Mouse (Mus musculus): ENCODE data around the gene Jade2.

The Jade2 gene

DNA sequence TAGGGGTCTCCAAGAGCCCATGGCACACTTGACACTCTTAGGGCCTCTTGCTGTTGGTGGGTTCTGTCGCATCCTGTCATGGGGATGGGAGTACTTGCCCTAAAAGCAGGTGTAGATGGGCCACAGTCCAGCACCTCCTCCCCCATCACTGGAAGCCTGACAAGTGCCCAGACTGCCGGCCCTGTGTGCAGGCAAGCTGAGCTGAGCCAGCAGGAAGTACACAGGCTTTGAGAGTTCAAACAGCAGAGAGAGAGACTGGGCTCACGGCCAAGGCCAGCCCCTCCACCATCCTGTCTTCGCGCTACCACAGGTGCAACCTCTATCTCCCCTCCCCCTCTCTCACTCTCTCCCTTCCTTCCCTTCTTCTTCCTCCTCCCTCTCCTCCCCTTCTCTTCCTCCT lies 26.2 kb upstream of the Jade2 start:
- peaks cover 45% of the 10 kb centered on the region for H3K4me1 ChIP-seq (replicated peaks; ENCODE audit: low read depth, low read length)
- H3K4me3 ChIP-seq (replicated peaks; ENCODE audit: low read length) = no peak overlapping the region
- no peak for TF ChIP-seq CTCF (conservative IDR thresholded peaks at IDR 0.05; ENCODE audit: low read length)
- H3K27me3 ChIP-seq (ENCODE audit: insufficient read depth, low read length) = no peaks in the 10 kb centered on the region
- no peaks in the 10 kb centered on the region for H3K36me3 ChIP-seq (ENCODE audit: insufficient read depth, low read length)
- peaks cover 9% of the 10 kb centered on the region; the same call in 1 of the 2 replicates for H3K9me3 ChIP-seq (ENCODE audit: low read length)

DNA sequence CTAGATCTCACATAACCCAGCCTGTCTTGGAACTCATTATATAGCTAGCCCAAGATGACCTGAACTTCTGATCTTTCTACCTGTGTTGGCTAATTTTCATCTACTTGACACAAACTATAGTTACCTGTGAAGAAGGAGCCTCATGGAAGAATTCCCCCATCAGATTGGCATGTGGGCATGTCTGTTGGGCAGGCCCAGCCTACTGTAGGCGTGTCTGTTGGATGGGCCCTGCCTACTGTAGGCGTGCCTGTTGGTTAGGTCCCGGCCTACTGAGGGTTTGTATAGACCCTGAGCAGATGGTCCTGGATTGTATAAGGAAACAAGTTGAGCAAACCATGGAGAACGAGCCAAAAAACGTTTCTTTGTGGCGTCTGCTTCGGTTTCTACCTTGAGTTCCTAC lies 24.3 kb upstream of the Jade2 start:
- no peaks in the 10 kb centered on the region for H3K36me3 ChIP-seq (ENCODE audit: insufficient read depth, low read length)
- H3K4me1 ChIP-seq (replicated peaks; ENCODE audit: low read depth, low read length) = peaks cover 51% of the 10 kb centered on the region
- no peak overlapping the region for H3K4me3 ChIP-seq (replicated peaks; ENCODE audit: low read length)
- TF ChIP-seq POU5F1 (IDR thresholded peaks at IDR 0.05; ENCODE audit: borderline replicate concordance, low read length) (no peak), NANOG (IDR thresholded peaks at IDR 0.05; ENCODE audit: borderline replicate concordance, low read length) (no peak), CTCF (conservative IDR thresholded peaks at IDR 0.05; ENCODE audit: low read length) (no peak)
- no peaks in the 10 kb centered on the region for H3K27me3 ChIP-seq (ENCODE audit: insufficient read depth, low read length)
- peaks cover 9% of the 10 kb centered on the region; the same call in 1 of the 2 replicates for H3K9me3 ChIP-seq (ENCODE audit: low read length)

DNA sequence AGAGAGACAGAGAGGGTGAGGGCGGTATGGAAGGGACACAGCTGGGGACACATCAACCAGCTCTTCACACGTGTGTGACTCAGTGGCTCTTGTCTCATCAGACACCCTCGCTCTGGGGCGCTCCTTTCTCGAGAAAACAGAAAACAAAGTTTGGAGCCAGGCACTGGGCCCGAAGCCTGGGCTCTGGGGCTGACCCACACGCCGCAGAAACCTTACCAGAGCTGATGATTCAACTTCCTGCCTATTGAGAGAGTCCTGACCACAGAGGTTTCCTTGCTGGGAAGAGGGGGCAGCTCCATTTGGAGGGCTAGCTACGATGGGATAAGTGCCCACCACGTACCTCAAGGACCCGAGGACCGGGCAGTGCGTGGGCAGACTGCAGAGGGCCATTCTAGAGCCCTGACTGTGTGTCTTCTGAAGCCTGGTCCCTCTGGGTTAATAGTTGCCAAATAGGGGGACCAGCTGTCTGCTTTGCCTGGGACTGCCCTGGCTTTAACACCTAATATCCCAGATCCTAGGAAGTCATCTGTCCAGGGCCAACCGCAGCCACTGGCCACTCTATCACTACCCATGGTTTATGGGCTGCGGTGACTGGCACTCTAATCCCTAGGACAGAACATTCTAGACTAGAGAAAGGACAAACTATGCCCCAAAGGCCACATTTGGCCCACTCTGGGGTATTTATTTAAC lies 23.7 kb upstream of the Jade2 start:
- peak overlapping the region; percentile 52 for H3K4me3 ChIP-seq (replicated peaks; ENCODE audit: low read length)
- no peaks in the 10 kb centered on the region for H3K27me3 ChIP-seq (ENCODE audit: insufficient read depth, low read length)
- no peak for TF ChIP-seq NANOG (IDR thresholded peaks at IDR 0.05; ENCODE audit: borderline replicate concordance, low read length)
- no peak for TF ChIP-seq CTCF (conservative IDR thresholded peaks at IDR 0.05; ENCODE audit: low read length)
- TF ChIP-seq POU5F1 (IDR thresholded peaks at IDR 0.05; ENCODE audit: borderline replicate concordance, low read length) = no peak
- peaks cover 9% of the 10 kb centered on the region; the same call in 1 of the 2 replicates for H3K9me3 ChIP-seq (ENCODE audit: low read length)
- no peaks in the 10 kb centered on the region for H3K36me3 ChIP-seq (ENCODE audit: insufficient read depth, low read length)
- peaks cover 57% of the 10 kb centered on the region for H3K4me1 ChIP-seq (replicated peaks; ENCODE audit: low read depth, low read length)

DNA sequence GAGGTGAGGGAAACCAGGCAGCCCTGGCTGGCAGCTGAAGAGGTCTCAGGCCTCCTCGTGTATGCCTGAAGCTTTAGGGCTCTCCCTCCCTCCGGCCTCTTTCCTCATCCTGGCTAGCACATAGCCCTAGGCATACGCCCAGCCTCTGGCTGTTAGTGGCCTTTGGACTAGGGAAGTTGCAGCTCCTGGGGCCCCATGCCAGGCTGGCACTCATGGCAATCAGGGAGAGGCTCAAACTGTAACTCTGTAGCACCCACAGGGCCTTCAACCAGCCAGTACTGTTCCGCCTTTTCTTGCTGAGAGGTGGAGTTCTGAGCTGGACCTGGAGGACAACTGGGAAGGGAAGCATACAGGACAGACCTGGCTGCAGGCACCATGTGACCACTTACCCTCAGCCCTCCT lies 19.5 kb upstream of the Jade2 start:
- 0 out of 2 replicates have a peak overlapping the region, but pooled peaks have one; percentile 0 for H3K4me3 ChIP-seq (replicated peaks; ENCODE audit: low read length)
- H3K36me3 ChIP-seq (ENCODE audit: insufficient read depth, low read length) = no peaks in the 10 kb centered on the region
- peaks cover 9% of the 10 kb centered on the region; the same call in 1 of the 2 replicates for H3K9me3 ChIP-seq (ENCODE audit: low read length)
- peaks cover 68% of the 10 kb centered on the region for H3K4me1 ChIP-seq (replicated peaks; ENCODE audit: low read depth, low read length)
- H3K27me3 ChIP-seq (ENCODE audit: insufficient read depth, low read length) = no peaks in the 10 kb centered on the region
- no peak for TF ChIP-seq NANOG (IDR thresholded peaks at IDR 0.05; ENCODE audit: borderline replicate concordance, low read length)
- no peak for TF ChIP-seq POU5F1 (IDR thresholded peaks at IDR 0.05; ENCODE audit: borderline replicate concordance, low read length)
- TF ChIP-seq CTCF (conservative IDR thresholded peaks at IDR 0.05; ENCODE audit: low read length) = no peak

DNA sequence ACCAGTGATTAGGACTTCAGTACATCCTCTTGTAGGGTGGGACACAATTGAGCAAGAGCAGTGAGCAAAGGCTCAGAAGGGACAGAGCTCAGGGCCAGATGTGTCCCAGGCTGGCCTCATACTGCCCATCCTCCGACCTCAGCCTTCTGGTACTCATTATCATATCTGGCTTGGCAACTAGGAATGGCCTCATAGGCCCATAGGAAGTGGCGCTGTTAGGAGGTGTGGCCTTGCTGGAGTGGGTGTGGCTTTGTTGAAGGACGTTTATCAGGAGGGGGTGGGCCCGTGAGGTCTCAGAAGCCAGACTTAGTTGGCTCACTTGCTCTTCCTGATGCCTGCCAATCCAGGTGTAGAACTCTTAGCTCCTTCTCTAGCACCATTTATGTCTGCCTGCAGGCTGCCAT lies 18.3 kb upstream of the Jade2 start:
- no peak for TF ChIP-seq CTCF (conservative IDR thresholded peaks at IDR 0.05; ENCODE audit: low read length)
- no peak for TF ChIP-seq NANOG (IDR thresholded peaks at IDR 0.05; ENCODE audit: borderline replicate concordance, low read length)
- TF ChIP-seq POU5F1 (IDR thresholded peaks at IDR 0.05; ENCODE audit: borderline replicate concordance, low read length) = no peak
- Histone ChIP-seq H3K27me3 (ENCODE audit: insufficient read depth, low read length) (0 out of 2 replicates have a peak, but pooled peaks cover 6% of the 10 kb centered on the region), H3K4me1 (replicated peaks; ENCODE audit: low read depth, low read length) (peaks cover 56% of the 10 kb centered on the region), H3K36me3 (ENCODE audit: insufficient read depth, low read length) (no peaks in the 10 kb centered on the region), H3K9me3 (ENCODE audit: low read length) (peaks cover 9% of the 10 kb centered on the region; the same call in 1 of the 2 replicates), H3K4me3 (replicated peaks; ENCODE audit: low read length) (0 out of 2 replicates have a peak overlapping the region, but pooled peaks have one; percentile 0)

DNA sequence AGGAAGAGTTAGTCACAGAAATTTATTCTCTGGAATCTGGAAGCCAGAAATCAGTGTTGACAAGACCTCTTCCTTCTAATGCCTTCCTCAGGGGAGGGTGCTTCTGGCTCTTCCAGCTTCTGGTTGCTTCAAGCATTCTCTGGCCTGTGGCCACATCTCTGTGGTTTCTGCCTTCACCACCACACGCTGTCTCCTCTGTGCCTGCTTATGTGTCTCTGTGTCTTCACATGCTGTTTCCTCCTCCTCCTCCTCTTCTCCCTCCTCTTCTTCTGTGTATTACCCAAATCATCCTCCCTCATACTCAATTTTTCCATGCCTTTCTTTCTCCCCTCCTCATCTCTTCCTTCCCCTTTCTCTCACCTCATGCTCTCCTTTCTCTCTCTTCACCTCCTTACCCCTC lies 17.6 kb upstream of the Jade2 start:
- Histone ChIP-seq H3K9me3 (ENCODE audit: low read length) (peaks cover 7% of the 10 kb centered on the region; the same call in 1 of the 2 replicates), H3K27me3 (ENCODE audit: insufficient read depth, low read length) (0 out of 2 replicates have a peak, but pooled peaks cover 6% of the 10 kb centered on the region), H3K4me3 (replicated peaks; ENCODE audit: low read length) (no peak overlapping the region), H3K36me3 (ENCODE audit: insufficient read depth, low read length) (no peaks in the 10 kb centered on the region), H3K4me1 (replicated peaks; ENCODE audit: low read depth, low read length) (peaks cover 49% of the 10 kb centered on the region)
- TF ChIP-seq POU5F1 (IDR thresholded peaks at IDR 0.05; ENCODE audit: borderline replicate concordance, low read length) = no peak
- no peak for TF ChIP-seq NANOG (IDR thresholded peaks at IDR 0.05; ENCODE audit: borderline replicate concordance, low read length)
- TF ChIP-seq CTCF (conservative IDR thresholded peaks at IDR 0.05; ENCODE audit: low read length) = no peak

DNA sequence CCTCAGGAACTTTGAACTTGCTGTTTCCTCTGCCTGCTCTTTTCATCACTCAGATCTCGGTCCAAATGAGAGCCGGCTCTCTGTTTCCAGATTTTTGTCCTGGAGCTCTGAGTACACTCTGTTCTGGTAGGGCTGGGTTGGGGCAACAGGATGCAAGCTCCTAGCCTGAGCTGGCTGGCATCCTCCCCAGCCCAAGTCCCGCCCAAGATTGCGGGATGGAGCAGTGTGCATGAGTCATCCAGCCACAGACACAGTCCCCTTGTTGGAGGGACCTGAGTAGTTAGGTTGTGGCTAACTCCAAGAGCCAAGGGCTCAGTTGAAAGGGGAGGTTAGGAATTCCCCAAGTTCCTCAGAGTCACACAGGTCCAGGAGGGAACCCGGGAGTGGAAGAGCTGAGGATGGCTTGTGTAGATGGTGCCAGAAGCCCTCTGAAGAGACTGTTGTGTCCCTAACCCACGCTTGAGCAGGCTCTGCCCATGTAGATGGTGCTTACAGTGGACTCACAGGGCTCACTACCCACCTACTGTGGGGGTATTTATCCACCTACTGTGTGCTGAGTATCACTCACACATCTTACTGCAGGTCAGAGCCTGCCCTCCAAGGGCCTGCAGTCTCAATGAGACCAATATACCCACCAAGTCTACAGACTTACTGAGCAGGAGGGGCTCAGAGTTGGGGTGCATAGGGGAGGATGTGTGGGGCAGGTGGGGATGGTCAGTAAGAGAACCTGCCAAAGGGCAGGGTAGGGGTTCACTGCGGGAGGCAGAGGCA lies 17.0 kb upstream of the Jade2 start:
- no peak overlapping the region for H3K4me3 ChIP-seq (replicated peaks; ENCODE audit: low read length)
- TF ChIP-seq NANOG (IDR thresholded peaks at IDR 0.05; ENCODE audit: borderline replicate concordance, low read length) (no peak), CTCF (conservative IDR thresholded peaks at IDR 0.05; ENCODE audit: low read length) (no peak), POU5F1 (IDR thresholded peaks at IDR 0.05; ENCODE audit: borderline replicate concordance, low read length) (no peak)
- H3K9me3 ChIP-seq (ENCODE audit: low read length) = peaks cover 1% of the 10 kb centered on the region; the same call in 1 of the 2 replicates
- 0 out of 2 replicates have a peak, but pooled peaks cover 8% of the 10 kb centered on the region for H3K27me3 ChIP-seq (ENCODE audit: insufficient read depth, low read length)
- H3K36me3 ChIP-seq (ENCODE audit: insufficient read depth, low read length) = no peaks in the 10 kb centered on the region
- peaks cover 47% of the 10 kb centered on the region for H3K4me1 ChIP-seq (replicated peaks; ENCODE audit: low read depth, low read length)

DNA sequence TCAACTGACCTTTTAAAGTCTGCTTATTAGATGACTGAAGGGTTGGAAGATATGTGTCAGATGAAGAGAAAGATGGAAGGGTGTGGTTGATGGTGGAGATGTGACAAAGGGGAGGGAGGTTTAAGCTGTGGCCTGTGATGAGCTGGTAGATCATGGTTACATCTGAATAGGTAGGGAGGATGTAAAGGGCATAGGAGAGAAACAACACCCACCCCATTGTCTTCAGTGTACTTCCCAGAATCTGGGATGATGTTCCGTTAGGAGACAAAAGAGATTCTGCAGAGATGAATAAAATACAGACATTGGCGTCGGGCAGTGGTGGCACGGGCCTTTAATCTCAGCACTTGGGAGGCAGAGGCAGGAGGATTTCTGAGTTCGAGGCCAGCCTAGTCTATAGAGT lies 15.7 kb upstream of the Jade2 start:
- no peaks in the 10 kb centered on the region for H3K36me3 ChIP-seq (ENCODE audit: insufficient read depth, low read length)
- H3K4me3 ChIP-seq (replicated peaks; ENCODE audit: low read length) = no peak overlapping the region
- no peaks in the 10 kb centered on the region for H3K9me3 ChIP-seq (ENCODE audit: low read length)
- TF ChIP-seq NANOG (IDR thresholded peaks at IDR 0.05; ENCODE audit: borderline replicate concordance, low read length) (no peak), CTCF (conservative IDR thresholded peaks at IDR 0.05; ENCODE audit: low read length) (no peak), POU5F1 (IDR thresholded peaks at IDR 0.05; ENCODE audit: borderline replicate concordance, low read length) (no peak)
- H3K4me1 ChIP-seq (replicated peaks; ENCODE audit: low read depth, low read length) = peaks cover 46% of the 10 kb centered on the region
- 0 out of 2 replicates have a peak, but pooled peaks cover 15% of the 10 kb centered on the region for H3K27me3 ChIP-seq (ENCODE audit: insufficient read depth, low read length)

Data from E14TG2a.4 (cell line).